Comparison of ENCODE assay signal across 27 mouse cellular contexts in genomic region chr2:109700291-109700690, GRCm38 (mm10). TPM values are rescaled to one million over a fixed set of nuclear protein-coding genes. Genes with fewer than 3 reads are reported as not detected.
DNase-seq lines count a peak whose midpoint lies in the region; TF ChIP-seq lines count a peak whose summit lies in the region.
"Had no signal": no experiment of that assay in that cellular context is flagged by ENCODE, and none has a peak within 500 bp of the region (broad histone marks: within the 10 kb centered on the region; RNA-seq: fewer than 3 reads in every experiment).

No protein-coding gene starts in this region.

- no peaks in the 10 kb centered on the region for H3K27me3 ChIP-seq in cerebellum, adult 2 months (ENCODE audit: control insufficient read depth, insufficient read depth, low read length)
- no peaks in the 10 kb centered on the region; the same call in none of the 2 replicates for H3K27me3 ChIP-seq in heart, embryonic 10.5 days (ENCODE audit: insufficient read depth, poor library complexity, severe bottlenecking)
- H3K27me3 ChIP-seq: CH12.LX; hindbrain, embryonic 12.5 days; intestine, embryonic 15.5 days had no signal

- TF ChIP-seq CTCF in lung, adult 2 months (IDR thresholded peaks at IDR 0.05; ENCODE audit: insufficient read depth, low read length) = no peak
- no peak for TF ChIP-seq CTCF in cerebellum, adult 2 months (IDR thresholded peaks at IDR 0.05; ENCODE audit: borderline replicate concordance, insufficient read depth, low read depth, low read length)

- intact Hi-C loops in heart, postnatal 36 days (cut with DNase I) = no loop called here

- H3K4me1 ChIP-seq in lung, adult 2 months (ENCODE audit: control insufficient read depth, insufficient read depth, low read length) = no peaks in the 10 kb centered on the region
- H3K4me1 ChIP-seq in cerebellum, adult 2 months (ENCODE audit: control insufficient read depth, insufficient read depth, low read length) = no peaks in the 10 kb centered on the region
- H3K4me1 ChIP-seq in heart, embryonic 10.5 days = no peaks in the 10 kb centered on the region
- H3K4me1 ChIP-seq: heart, embryonic 15.5 days; intestine, embryonic 15.5 days; lung, embryonic 15.5 days; megakaryocyte, embryonic 14.5 days had no signal

- no peaks in the 10 kb centered on the region for H3K9me3 ChIP-seq in heart, embryonic 10.5 days
- H3K9me3 ChIP-seq: forebrain, embryonic 13.5 days; heart, embryonic 15.5 days; hindbrain, embryonic 12.5 days; intestine, embryonic 15.5 days; lung, embryonic 15.5 days; megakaryocyte, embryonic 14.5 days; midbrain, embryonic 12.5 days; neural tube, embryonic 13.5 days had no signal

- WGBS in lung, adult 2 months = 59% methylated on average over 5 of the region's 5 CpGs
- 26% methylated on average over 5 of the region's 5 CpGs for WGBS in cerebellum, adult 2 months
- 77% methylated on average over 5 of the region's 5 CpGs for WGBS in heart, embryonic 10.5 days

- no peak overlapping the region for H3K4me3 ChIP-seq in lung, adult 2 months (replicated peaks; ENCODE audit: extremely low read depth, low read depth, low read length)
- H3K4me3 ChIP-seq in cerebellum, adult 2 months (replicated peaks; ENCODE audit: insufficient read depth, low read depth, low read length) = no peak overlapping the region
- H3K4me3 ChIP-seq in heart, embryonic 10.5 days = no peak overlapping the region
- H3K4me3 ChIP-seq: forebrain, embryonic 13.5 days; heart, embryonic 15.5 days; hindbrain, embryonic 12.5 days; intestine, embryonic 15.5 days; lung, embryonic 15.5 days; megakaryocyte, embryonic 14.5 days; midbrain, embryonic 12.5 days; neural tube, embryonic 13.5 days had no signal

- no peak for TF ChIP-seq POLR2A in lung, adult 2 months (IDR thresholded peaks at IDR 0.05; ENCODE audit: borderline replicate concordance, extremely low read depth, low read depth, low read length)
- no peak for TF ChIP-seq POLR2A in cerebellum, adult 2 months (IDR thresholded peaks at IDR 0.05; ENCODE audit: borderline replicate concordance, insufficient read depth, low read length)

- H3K36me3 ChIP-seq in heart, embryonic 10.5 days = no peaks in the 10 kb centered on the region
- H3K36me3 ChIP-seq: heart, embryonic 15.5 days; hindbrain, embryonic 12.5 days; intestine, embryonic 15.5 days; lung, embryonic 15.5 days; midbrain, embryonic 12.5 days; neural tube, embryonic 13.5 days had no signal

- DNase-seq in lung, adult 18-20 months = peak; percentile 21 to 24
- DNase-seq in lung, adult 2 months = no peak
- peak; percentile 42 to 59 for DNase-seq in cerebellum, adult 2 months
- DNase-seq in cerebellum, postnatal 14 days = peak; percentile 9 to 22
- no peak for DNase-seq in heart, postnatal 36 days
- no peak for DNase-seq in heart, embryonic 10.5 days (ENCODE audit: low spot score)
- DNase-seq: adrenal gland, adult 2 months; adrenal gland, postnatal 36 days; gastrocnemius, postnatal 14 days; kidney, adult 8-10 months; kidney, postnatal 10 days; liver; lung, postnatal 4 days; thymus, adult 2 months; thymus, postnatal 36 days had no signal

- no peak overlapping the region for H3K27ac ChIP-seq in cerebellum, adult 2 months (ENCODE audit: insufficient read depth, low read length)
- no peak overlapping the region for H3K27ac ChIP-seq in heart, embryonic 10.5 days
- H3K27ac ChIP-seq: forebrain, embryonic 13.5 days; heart, embryonic 15.5 days; hindbrain, embryonic 12.5 days; hindbrain, postnatal 0 days; intestine, embryonic 15.5 days; liver, embryonic 14.5 days; lung, embryonic 15.5 days; midbrain, embryonic 12.5 days; neural tube, embryonic 13.5 days had no signal

RNA-seq across cellular contexts. Expression of gene Bdnf, which starts 25.8 kb away (rescaled TPM):
- polyA plus RNA-seq in lung, adult 2 months (2012; rRNA removed) = 4.7 and 4.8 TPM in 2 replicates
- polyA plus RNA-seq in cerebellum, adult 2 months (2012; rRNA removed) = 5.7 and 5.9 TPM in 2 replicates
- total RNA-seq in heart, postnatal 36 days (2021) = 1 to 10 TPM; 5.3 to 7.9 TPM
- 0.97 and 2.2 TPM in 2 replicates for polyA plus RNA-seq in heart, embryonic 10.5 days (2016; fragmentation: Nextera tagmentation; extraction: Ambion mirVana)
- total RNA-seq: granulocyte monocyte progenitor cell, adult 5-6 weeks had no signal

Comparison
In these comparisons a context has a peak if more than half of its experiments do, and no peak if none do; other contexts are left out.
1. DNase-seq: peak in lung, adult 18-20 months (2 of 2), cerebellum, adult 2 months (2 of 2) and cerebellum, postnatal 14 days (2 of 2); none in lung, adult 2 months (single experiment), heart, postnatal 36 days (0 of 2) and heart, embryonic 10.5 days (single experiment).